Mouse (Mus musculus) stomach, postnatal 0 days (tissue): Measurements from ENCODE around the gene Gif. TPM values are rescaled to one million over a fixed set of nuclear protein-coding genes. Genes with fewer than 3 reads are reported as not detected.

Experiments used
- ATAC-seq: fragments of 200-750 bp; cut with Nextera tagmentation; 2 replicates; pipeline ENCODE4 v1.8.0; 2017; ENCODE audit not compliant: low FRiP score, low TSS enrichment
- DNase-seq: peaks from one replicate; pipeline ENCODE4 v3.0.0-alpha.2; 2016; ENCODE audit warnings: low spot score
- H3K27ac ChIP-seq: fragments of 300-500 bp; sonication (generic); replicated peaks from 2 replicates; pipeline ENCODE4 v1.5.1; 2014; ENCODE audit warnings: mild to moderate bottlenecking, control low read depth
- H3K27me3 ChIP-seq: fragments of 300-500 bp; sonication (generic); 2 replicates; pipeline ENCODE4 v1.6.1; 2014; ENCODE audit warnings: low read length; ENCODE audit not compliant: control insufficient read depth, insufficient read depth
- H3K36me3 ChIP-seq: fragments of 300-500 bp; sonication (generic); 2 replicates; pipeline ENCODE4 v1.6.1; 2014; ENCODE audit warnings: low read length, mixed read lengths; ENCODE audit not compliant: control insufficient read depth, insufficient read depth
- H3K4me1 ChIP-seq: fragments of 300-500 bp; sonication (generic); replicated peaks from 2 replicates; pipeline ENCODE4 v1.6.1; 2014; ENCODE audit warnings: antibody characterized with exemption; ENCODE audit not compliant: control insufficient read depth, insufficient read depth
- H3K4me2 ChIP-seq: fragments of 300-500 bp; sonication (generic); replicated peaks from 2 replicates; pipeline ENCODE4 v1.6.1; 2014; ENCODE audit warnings: low read depth, mild to moderate bottlenecking, control low read depth, moderate library complexity
- H3K4me3 ChIP-seq: fragments of 300-500 bp; sonication (generic); 2 replicates; pipeline ENCODE4 v1.5.1; 2014; ENCODE audit warnings: low read depth, low read length, control low read depth
- H3K9ac ChIP-seq: fragments of 300-500 bp; sonication (generic); 2 replicates; pipeline ENCODE4 v1.6.1; 2014; ENCODE audit warnings: mild to moderate bottlenecking, low read length, control low read depth, mixed read lengths
- H3K9me3 ChIP-seq: fragments of 300-500 bp; sonication (generic); 2 replicates; pipeline ENCODE4 v1.6.1; 2016; ENCODE audit warnings: low read length; ENCODE audit not compliant: control insufficient read depth
- CTCF ChIP-seq: IDR thresholded peaks from 2 replicates; pipeline ENCODE4 v1.5.1; 2016; ENCODE audit warnings: antibody characterized with exemption, low read depth, mild to moderate bottlenecking, moderate library complexity
- EP300 ChIP-seq: optimal IDR thresholded peaks from 2 replicates; pipeline ENCODE3; 2016; ENCODE audit warnings: antibody characterized with exemption
- WGBS: fragments of 180-500 bp; shearing (Covaris S2); extraction: QIAGEN DNeasy Blood & Tissue Kit; methylation state at CpG from one replicate; pipeline ENCODE4 v1.1.7; 2014; 5-methylcytosine and 5-hydroxymethylcytosine counted together
- polyA plus RNA-seq: library from polyadenylated mRNA; unstranded; fragments of >200 nt; fragmentation: Nextera tagmentation; extraction: Ambion mirVana; gene quantifications from 2 replicates; pipeline ENCODE4 v1.2.1, GENCODE M21; 2015

The Gif gene
- polyA plus RNA-seq, 1 experiment from 2014 or later: 161 TPM

DNA sequence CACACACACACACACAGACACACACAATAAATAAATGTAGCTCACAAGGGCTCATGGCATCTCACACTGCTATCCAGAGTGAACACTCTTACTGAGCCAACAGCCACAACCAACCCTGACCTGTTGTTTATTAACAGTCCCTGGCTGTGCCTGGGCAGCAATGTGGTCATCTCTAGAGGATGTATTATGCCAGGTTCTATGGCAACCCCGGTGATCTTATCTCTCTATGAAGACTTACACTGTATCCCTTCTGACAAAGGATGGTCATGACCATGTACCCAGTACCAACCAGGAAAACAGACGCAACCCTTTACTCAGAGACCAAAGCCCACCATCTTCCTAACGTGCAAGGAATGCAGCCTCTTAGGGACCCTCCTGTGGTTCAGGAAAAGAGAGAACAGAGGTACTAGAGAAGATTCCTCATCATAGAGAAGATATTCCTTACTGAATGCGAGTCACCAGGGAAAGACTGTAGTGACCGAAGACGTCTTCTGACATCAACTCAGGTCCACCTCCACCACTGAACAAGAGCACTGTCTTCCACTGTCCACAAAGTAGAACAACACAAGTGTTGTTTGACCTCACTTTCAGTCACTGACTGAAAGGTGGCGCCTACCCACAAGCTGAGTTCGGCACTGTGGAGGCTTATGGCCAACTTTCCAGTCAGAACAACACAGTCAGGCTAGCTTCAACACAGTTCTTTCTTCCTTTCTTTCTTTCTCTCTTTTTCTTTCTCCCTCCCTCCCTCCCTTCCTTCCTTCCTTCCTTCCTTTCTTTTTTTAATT lies 53.4 kb downstream of the Gif start:
- DNase-seq: no peak
- no peaks in the 10 kb centered on the region for H3K4me1 ChIP-seq
- ATAC-seq: no peak
- no peaks in the 10 kb centered on the region for H3K27me3 ChIP-seq
- H3K4me2 ChIP-seq: no peak overlapping the region
- 0 out of 2 replicates have a peak overlapping the region, but pooled peaks have one; percentile 13 for H3K27ac ChIP-seq
- TF ChIP-seq EP300: no peak
- TF ChIP-seq CTCF: peak; percentile 50
- H3K9me3 ChIP-seq: no peaks in the 10 kb centered on the region
- no peak overlapping the region for H3K4me3 ChIP-seq
- WGBS: 76% methylated on average over 8 of the region's 8 CpGs
- H3K36me3 ChIP-seq: no peaks in the 10 kb centered on the region
- H3K9ac ChIP-seq: no peak overlapping the region

DNA sequence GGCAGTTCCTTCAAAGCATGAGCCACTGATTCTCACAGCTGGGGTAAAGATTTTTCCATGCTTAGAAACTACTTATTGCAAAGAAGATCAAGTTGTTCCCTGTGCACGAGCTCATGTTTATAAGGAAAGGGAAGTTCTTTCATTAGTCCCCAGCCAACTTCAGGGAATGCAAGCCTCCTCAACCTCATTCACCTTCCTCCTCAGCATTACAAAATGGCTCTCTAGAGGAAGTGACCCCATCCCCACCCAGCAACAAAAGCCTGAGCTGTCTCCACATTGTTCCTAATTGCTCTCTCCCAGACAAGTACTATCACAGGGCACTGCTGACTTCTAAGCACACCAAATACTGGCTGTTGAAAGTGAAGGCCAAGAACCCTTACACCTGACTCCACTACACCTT lies 57.1 kb downstream of the Gif start:
- DNase-seq: no peak
- no peaks in the 10 kb centered on the region for H3K27me3 ChIP-seq

DNA sequence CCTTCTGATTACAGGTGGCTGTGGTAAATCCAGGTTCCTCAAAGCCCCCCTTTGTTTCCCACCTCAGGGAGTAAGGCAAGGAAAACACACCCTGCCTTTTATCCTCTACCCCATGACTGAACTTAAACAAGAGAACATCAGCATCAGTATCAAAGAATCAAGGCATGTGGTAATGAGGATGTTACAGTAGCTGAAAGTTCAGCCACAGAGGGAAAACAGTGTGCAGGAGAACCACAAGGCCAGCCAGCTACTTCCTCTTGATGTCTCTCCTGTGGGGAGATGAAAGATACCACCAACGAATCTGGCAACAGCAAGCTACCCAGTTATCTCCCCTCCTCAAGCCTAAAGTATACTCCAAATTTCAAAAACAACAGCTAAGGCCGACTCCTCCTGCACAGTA lies 59.9 kb downstream of the Gif start:
- Histone ChIP-seq H3K4me1 (peaks cover 4% of the 10 kb centered on the region; the same call in 1 of the 2 replicates), H3K9me3 (no peaks in the 10 kb centered on the region), H3K9ac (no peak overlapping the region), H3K36me3 (no peaks in the 10 kb centered on the region), H3K27me3 (no peaks in the 10 kb centered on the region), H3K4me3 (no peak overlapping the region), H3K27ac (no peak overlapping the region), H3K4me2 (no peak overlapping the region)
- TF ChIP-seq EP300 (no peak), CTCF (no peak)
- 55% methylated on average over 2 of the region's 2 CpGs for WGBS
- DNase-seq: no peak
- no peak for ATAC-seq

More for the DNA sequence above, 57.1 kb downstream of the Gif start:
- H3K4me1 ChIP-seq: no peaks in the 10 kb centered on the region
- H3K4me2 ChIP-seq: no peak overlapping the region
- 55% methylated on average over 1 of the region's 1 CpGs for WGBS
- H3K9me3 ChIP-seq: no peaks in the 10 kb centered on the region
- no peak for TF ChIP-seq CTCF
- TF ChIP-seq EP300: no peak
- H3K4me3 ChIP-seq: no peak overlapping the region
- no peaks in the 10 kb centered on the region for H3K36me3 ChIP-seq
- ATAC-seq: no peak
- H3K27ac ChIP-seq: 0 out of 2 replicates have a peak overlapping the region, but pooled peaks have one; percentile 4
- H3K9ac ChIP-seq: no peak overlapping the region

DNA sequence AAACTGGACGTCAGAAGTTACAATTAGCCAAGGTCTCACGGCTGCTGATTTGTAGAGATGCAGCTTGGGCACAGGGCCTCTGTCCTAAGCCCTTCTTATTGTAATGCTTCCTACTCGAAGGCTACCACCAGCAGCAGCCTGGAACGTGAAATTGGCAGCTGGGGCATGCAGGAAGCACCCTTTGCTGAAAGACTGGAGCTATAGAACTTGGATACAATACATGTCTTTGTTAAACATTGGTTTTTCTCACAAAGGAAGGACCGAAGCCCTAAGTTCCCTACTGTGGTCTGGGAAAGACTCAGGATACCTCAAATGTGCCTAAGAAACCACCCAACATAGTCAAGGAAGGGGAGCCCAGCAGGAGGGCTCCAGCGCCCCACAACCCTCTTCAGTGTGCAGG lies 60.5 kb downstream of the Gif start:
- 68% methylated on average over 6 of the region's 6 CpGs for WGBS
- no peaks in the 10 kb centered on the region for H3K9me3 ChIP-seq
- no peak for DNase-seq
- ATAC-seq: no peak
- no peak overlapping the region for H3K27ac ChIP-seq
- peaks cover 4% of the 10 kb centered on the region; the same call in 1 of the 2 replicates for H3K4me1 ChIP-seq
- no peak overlapping the region for H3K9ac ChIP-seq
- H3K36me3 ChIP-seq: no peaks in the 10 kb centered on the region
- TF ChIP-seq CTCF (no peak), EP300 (no peak)
- H3K4me3 ChIP-seq: no peak overlapping the region
- H3K27me3 ChIP-seq: no peaks in the 10 kb centered on the region
- no peak overlapping the region for H3K4me2 ChIP-seq

DNA sequence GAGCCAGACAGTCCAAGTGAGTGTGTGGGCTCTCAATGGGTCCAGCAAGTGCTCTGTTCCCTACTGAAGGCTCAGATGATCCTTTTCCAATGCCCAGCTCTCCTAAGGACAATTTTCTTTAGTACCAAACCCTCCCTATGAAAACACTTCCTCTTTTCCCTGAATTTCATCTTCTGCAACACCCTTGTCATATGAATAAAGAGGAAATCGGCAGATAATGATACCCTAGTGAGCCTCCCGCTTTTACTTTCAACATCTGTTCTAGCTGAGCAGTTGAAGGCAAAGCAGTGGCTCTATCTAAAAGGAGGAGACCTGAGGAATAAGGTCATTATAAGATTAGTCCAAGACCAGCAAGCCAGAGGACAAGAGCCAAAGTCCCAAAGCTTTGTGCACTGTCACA lies 61.1 kb downstream of the Gif start:
- Histone ChIP-seq H3K9ac (no peak overlapping the region), H3K36me3 (no peaks in the 10 kb centered on the region), H3K4me1 (peaks cover 7% of the 10 kb centered on the region; the same call in 1 of the 2 replicates), H3K27ac (no peak overlapping the region), H3K9me3 (no peaks in the 10 kb centered on the region), H3K4me3 (no peak overlapping the region), H3K27me3 (no peaks in the 10 kb centered on the region), H3K4me2 (no peak overlapping the region)
- DNase-seq: no peak
- TF ChIP-seq EP300: no peak
- TF ChIP-seq CTCF: no peak
- ATAC-seq: no peak
- 83% methylated on average over 2 of the region's 2 CpGs for WGBS
